Mouse (Mus musculus): ENCODE measurements around the gene BC048562.

BC048562 gene

GRCm38 (mm10) chr9:108436182-108436581, at the start of gene BC048562:
Gene BC048562, plus strand, starts transcription at chr9:108436482.
- no peak for DNase-seq (ENCODE audit: low read depth, low spot score)

DNA sequence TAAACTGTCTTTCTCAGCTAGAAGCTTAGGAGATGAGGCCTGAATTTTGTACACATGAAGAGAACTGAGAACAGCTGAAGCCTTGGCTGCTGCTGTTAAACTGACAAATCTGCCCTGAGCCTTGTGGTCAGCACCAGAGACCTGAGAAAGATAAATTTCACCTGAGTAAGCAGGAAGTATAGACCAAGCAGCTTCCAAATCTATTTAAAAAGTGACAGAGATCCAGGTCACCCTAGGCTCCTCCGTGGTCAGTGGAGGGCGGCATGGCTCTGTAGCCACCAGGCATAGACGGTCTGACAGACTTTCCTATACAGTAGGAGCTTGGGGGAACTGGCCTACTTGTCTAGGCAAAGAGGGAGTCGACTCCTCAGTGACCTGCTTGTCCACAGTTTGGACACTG, 49.5 kb upstream of the BC048562 start:
- DNase-seq (ENCODE audit: low read depth, low spot score), result no peak

DNA sequence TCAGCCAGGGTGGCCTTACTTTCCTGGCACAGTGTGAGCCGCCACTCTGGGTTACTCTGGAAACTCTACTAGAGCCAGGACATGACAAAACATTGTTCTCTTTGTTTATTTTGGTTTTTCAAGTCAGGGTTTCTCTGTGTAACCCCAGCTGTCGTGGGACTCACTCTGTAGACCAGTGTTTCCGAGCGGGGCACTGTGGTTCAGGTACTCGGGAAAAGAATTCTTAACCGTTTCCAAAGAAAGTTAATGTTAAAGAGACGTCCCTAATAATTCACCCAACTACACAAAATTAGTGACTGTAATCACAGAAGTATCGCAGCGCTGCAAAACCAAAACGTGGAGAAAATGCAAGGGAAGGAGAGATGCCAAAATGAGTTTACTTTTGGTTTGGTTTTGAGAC, 47.7 kb upstream of the BC048562 start:
- DNase-seq (ENCODE audit: low read depth, low spot score), result no peak

GRCm38 (mm10) chr9:108389220-108389619, 47.1 kb upstream of the BC048562 start:
- no peak for DNase-seq (ENCODE audit: low read depth, low spot score)

GRCm38 (mm10) chr9:108392676-108393075, 43.6 kb upstream of the BC048562 start, which contains the start of gene 1700102P08Rik:
Gene 1700102P08Rik, plus strand, starts transcription at chr9:108392805.
- no peak for DNase-seq (ENCODE audit: low read depth, low spot score)

DNA sequence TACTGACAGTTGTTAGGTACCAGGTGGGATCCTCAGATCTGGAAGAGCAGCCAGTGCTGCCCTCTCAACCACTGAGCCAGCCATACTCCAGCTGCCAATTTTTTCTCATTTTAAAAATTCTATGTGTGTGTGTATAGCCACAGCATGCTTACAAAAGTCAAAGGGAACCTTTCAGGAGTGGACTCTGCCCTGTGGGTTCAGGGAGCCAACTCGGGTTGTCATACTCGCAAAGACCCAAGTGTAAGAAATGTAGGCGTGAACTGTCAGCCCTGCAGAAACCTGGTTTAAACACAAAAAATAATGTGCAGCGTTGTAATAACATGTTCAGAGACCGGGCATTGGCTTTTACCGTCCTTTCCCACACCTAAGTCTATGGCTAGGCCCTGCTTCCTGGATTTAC, 42.1 kb upstream of the BC048562 start:
- no peak for DNase-seq (ENCODE audit: low read depth, low spot score)

GRCm38 (mm10) chr9:108395427-108395826, 40.9 kb upstream of the BC048562 start:
- no peak for DNase-seq (ENCODE audit: low read depth, low spot score)

GRCm38 (mm10) chr9:108398324-108398723, 38.0 kb upstream of the BC048562 start:
- no peak for DNase-seq (ENCODE audit: low read depth, low spot score)

DNA sequence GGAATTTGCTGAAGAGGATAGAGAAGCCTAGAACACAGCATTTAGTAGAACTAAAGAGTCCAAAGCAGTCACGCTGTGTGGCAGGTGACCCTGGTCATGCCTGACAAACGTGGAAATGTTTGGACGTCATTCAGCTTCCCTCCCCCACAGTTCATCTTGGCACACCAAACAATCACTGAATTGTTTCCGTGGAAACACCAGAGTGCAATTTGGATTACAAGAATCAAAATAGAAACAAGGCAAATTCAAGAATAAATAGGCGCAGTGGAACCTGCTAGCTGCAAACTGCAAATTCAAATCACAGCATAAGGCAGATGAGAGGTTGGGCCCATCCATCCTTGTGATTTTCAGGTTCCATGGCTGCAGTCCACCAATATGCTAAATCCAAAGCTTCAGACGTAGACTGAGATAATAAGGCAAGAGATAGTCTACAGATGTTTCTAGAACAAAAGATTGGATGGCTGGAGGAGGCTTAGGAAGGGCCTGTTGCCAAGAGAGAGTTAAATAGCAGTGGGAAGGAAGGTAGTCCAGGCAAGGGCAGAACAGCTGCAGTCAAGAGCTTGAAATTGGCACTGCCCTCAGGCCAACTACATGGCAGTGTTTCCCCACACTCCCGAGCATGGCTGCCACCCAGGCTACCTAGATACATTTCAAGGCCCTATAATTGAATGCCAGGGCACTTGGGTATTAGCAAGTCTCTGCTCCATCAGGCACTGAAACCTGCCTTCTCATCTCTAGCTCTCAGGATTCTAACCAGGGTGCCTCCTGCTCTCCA, 34.9 kb upstream of the BC048562 start:
- DNase-seq (ENCODE audit: low read depth, low spot score), result no peak

- no peak for DNase-seq (ENCODE audit: low read depth, low spot score)
Measured at GRCm38 (mm10) chr9:108403081-108403480, 33.2 kb upstream of the BC048562 start.

DNA sequence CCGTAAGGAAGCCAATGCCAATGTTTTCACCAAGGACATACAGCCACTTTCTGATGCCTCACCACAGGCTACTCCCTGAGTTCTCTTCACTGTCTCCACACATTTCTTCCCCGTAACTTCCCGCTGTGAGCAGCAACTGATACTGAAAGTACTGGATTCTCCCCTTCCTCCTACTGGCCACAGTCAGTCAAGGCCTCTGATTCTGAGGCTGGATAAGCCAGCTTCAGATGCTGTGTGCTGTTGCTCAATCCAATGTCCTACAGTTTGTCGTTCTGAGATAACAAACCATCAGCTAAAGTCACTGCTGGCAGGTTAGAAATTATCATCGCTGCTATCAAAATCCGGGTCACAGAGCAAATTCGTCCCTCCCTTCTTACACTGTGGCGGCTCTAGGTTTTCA, 31.8 kb upstream of the BC048562 start:
- DNase-seq (ENCODE audit: low read depth, low spot score), result no peak

DNA sequence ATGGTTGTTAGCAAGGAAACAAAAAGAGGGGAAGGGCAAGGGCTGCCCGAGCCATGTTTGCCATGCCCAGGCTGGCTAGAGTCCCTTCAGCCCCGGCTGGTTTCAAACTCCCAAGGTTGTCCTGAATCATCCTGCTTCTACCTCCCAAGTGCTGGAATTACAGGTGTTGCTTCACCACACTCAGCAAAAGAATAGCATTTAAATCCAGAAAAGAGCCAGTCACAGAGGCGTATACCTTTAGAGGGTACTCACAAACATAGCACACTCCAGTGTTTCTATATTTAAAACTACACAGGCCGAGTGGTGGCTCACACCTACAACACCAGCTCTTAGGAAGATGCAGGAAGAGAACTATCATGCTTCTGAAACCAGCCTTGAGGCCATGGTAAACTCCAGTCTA, 26.7 kb upstream of the BC048562 start:
- no peak for DNase-seq (ENCODE audit: low read depth, low spot score)

GRCm38 (mm10) chr9:108411381-108411942, 24.8 kb upstream of the BC048562 start:
- no peak for DNase-seq (ENCODE audit: low read depth, low spot score)

GRCm38 (mm10) chr9:108412221-108412620, 24.1 kb upstream of the BC048562 start:
- DNase-seq (ENCODE audit: low read depth, low spot score), result no peak

DNA sequence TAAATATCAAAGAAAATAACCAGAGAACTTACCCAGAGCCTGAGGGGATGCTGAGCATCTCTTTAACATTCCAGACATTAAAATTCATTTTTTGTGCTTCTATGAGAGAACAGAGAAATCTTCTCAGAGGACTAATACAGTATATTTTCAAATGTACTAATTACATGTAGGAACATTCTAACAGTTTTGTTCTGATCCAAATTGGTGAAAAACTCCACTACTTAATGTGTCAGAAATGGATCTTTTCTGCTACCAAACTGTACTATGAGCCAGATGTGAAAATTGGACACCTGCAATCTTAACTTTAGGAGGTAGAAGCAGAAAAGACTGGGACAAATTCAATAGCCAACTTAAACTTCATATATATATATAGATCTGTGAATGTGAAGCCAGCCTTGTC, 7.9 kb upstream of the BC048562 start, which contains the start of gene Ccdc36:
TSS of gene Ccdc36 (minus strand) at position 101 of the 400 bp plus-strand sequence.
- no peak for DNase-seq (ENCODE audit: low read depth, low spot score)

GRCm38 (mm10) chr9:108431431-108432067, 4.7 kb upstream of the BC048562 start:
- DNase-seq (ENCODE audit: low read depth, low spot score), result peak; percentile 17

GRCm38 (mm10) chr9:108439176-108439575, 2.9 kb downstream of the BC048562 start:
- DNase-seq (ENCODE audit: low read depth, low spot score), result no peak

DNA sequence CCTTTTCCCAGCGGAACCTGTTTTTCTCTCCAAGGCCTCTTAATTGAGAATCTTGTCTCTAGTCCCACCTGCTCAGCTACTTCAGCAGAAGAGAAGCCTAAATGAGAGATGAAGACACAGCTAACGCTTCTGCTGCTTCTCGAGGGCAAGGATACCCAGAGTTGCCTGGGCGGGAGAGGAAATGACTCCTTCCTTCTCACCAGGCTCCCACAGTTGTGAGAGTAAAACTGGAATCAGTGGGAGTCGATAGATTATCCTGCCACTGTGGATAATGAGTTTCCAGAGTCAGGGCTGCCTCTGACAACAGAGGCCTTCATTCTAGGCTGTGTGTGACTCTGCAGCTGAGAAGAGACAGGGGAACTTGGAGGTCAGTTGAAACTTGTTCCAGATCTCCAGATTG, 4.2 kb downstream of the BC048562 start:
- no peak for DNase-seq (ENCODE audit: low read depth, low spot score)

- DNase-seq (ENCODE audit: low read depth, low spot score), result no peak
Measured at GRCm38 (mm10) chr9:108441236-108441919, 5.1 kb downstream of the BC048562 start.

- no peak for DNase-seq (ENCODE audit: low read depth, low spot score)
Measured at GRCm38 (mm10) chr9:108445125-108445524, 8.8 kb downstream of the BC048562 start.

- peak; percentile 85 for DNase-seq (ENCODE audit: low read depth, low spot score)
Measured at GRCm38 (mm10) chr9:108449860-108450259, 13.6 kb downstream of the BC048562 start.

Measured in retina, postnatal 7 days (tissue).